Mouse (Mus musculus) gastrocnemius, adult 8-10 months (tissue): Measurements from ENCODE around the gene Dcxr. TPM values are rescaled to one million over a fixed set of nuclear protein-coding genes. Genes with fewer than 3 reads are reported as not detected.

Experiments
- DNase-seq, 2 experiments: peaks; one replicate each; pipeline ENCODE4 v3.0.0; 2022; ENCODE audit warnings: low spot score in 2 of 2
- total RNA-seq, 4 experiments: library from RNA; stranded (reverse); gene quantifications; 2 replicates each; pipeline ENCODE4 v1.2.4; 2022

Dcxr gene
- total RNA-seq, 4 experiments from 2014 or later: 7.9 to 9.8 (median 8.7) TPM

- peak in 1 of 2 experiments; percentile 14 for DNase-seq
These were observed 2.5 kb upstream of the Dcxr start for GRCm38 (mm10) chr11:120729432-120730050.

GRCm38 (mm10) chr11:120728530-120729240 lies 1.6 kb upstream of the Dcxr start:
- DNase-seq: no peak

DNA sequence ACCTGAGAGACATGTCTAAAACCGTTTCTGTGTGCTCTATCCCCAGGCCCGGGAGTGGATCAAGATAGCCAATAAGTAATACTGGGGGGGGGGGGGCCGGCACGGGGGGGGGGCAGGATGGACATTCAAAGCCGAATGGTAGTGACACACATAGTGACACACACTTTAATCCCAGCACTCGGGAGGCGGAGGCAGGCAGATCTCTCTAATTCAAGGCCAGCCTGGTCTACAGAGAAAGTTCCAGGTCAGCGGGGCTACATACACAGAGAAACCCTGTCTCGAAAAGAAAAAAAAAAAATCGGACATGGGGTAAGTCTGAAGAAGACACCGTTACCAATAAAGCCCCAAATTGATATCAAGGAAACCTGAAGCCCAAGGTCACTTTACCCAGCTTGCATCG lies 483 bp upstream of the Dcxr start:
- no peak for DNase-seq

DNA sequence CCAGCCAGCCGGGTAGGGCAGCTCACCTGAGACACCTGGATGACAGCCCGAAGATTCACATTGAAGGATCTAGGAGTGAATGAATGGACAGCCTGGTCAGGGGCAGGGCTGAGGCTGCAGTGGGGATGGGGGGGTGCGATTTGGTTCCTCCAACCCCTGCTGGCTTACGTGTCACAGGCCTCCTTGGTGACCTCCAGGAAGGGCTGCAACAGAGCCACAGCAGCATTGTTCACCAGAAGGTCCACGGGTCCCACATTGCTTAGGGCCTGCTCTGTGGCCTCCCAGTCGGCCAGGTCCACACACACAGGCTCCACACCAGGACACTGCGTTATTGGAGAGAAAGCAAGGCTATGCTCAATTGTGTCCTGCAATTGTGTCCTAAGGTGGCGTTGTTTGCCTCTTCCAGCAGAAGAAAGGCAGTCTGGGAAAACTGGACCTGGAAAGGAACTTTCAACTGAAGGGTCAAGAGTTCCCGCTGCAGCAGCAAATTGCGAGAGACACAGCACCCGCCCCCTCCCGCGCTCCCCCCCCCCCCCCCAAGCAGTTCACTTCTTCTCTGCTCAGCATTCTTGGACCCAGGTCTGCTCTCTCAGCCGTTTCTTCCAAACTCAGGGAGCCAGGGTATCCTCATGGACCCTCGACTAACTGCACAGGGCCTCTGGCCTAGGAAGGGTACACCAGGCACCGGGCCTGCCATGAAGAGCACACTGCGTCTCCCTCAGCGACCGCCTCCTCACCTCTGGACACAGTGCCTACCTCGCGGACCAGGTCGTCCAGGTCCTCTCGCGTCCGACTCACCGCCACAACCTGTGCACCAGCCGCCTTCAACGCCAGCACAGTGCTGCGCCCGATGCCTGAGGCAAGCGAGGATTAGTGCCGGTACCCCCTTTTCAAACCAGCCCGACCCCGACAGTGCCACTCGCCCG lies 575 bp downstream of the Dcxr start:
- no peak for DNase-seq

- DNase-seq: no peak
These were observed 3.6 kb downstream of the Dcxr start for GRCm38 (mm10) chr11:120723509-120723908.

DNA sequence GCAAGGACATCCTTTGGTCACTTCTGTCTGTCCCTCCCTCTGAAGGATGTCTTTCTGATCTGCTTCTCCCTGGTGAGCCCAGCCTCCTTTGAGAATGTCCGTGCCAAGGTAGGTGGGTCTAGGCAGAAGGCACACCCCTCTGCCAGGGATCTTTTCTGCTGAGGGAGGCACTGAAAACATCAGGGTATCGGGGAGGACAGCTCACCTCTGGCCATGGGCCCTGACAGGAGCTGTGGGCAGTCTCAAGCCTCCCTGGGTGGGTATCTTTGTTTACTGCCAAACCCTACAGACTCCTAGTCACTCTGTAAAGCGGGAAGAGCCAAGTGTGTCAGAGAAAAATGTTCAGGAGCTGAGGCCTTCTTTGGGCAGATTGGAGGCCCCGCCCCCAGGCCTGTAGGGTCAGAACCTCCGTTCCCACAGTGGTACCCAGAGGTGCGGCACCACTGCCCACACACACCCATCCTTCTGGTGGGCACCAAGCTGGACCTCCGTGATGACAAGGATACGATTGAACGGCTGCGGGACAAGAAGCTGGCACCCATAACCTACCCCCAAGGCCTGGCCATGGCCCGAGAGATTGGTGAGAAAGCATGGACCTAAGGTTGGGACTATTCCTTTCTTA lies 4.2 kb downstream of the Dcxr start:
- no peak for DNase-seq

- no peak for DNase-seq
These were observed 4.9 kb downstream of the Dcxr start for GRCm38 (mm10) chr11:120722067-120722630.

GRCm38 (mm10) chr11:120721124-120722066 lies 5.7 kb downstream of the Dcxr start, which contains the start of gene Rac3:
Rac3 (plus strand) TSS chr11:120721470.
- no peak for DNase-seq

- DNase-seq: peak; percentile 76 to 77
These were observed 6.6 kb downstream of the Dcxr start for GRCm38 (mm10) chr11:120720450-120720849.

GRCm38 (mm10) chr11:120719841-120720376 lies 7.2 kb downstream of the Dcxr start:
- no peak for DNase-seq

GRCm38 (mm10) chr11:120719242-120719641 lies 7.8 kb downstream of the Dcxr start:
- no peak for DNase-seq

GRCm38 (mm10) chr11:120715131-120715530 lies 11.9 kb downstream of the Dcxr start:
- no peak for DNase-seq

DNA sequence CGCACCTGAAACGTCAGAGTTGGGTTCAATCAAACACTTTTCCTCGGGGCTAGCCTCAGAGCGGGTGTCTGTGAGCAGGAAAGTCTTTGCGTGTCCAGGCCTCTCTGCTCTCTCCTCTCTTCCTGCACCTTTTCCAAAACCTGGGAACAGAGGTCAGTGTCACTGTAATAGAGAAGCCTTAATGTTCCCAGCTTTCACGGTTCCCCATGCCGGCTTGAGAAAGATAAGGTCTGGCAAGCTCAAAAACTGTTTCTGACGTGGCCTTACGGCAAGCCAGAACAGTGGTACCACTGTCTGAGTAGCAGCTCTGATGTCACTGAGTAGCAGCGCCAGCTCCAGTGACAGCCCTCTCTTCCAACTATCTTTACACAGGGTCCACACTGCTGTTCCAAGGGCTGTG lies 12.5 kb downstream of the Dcxr start:
- DNase-seq: no peak

DNA sequence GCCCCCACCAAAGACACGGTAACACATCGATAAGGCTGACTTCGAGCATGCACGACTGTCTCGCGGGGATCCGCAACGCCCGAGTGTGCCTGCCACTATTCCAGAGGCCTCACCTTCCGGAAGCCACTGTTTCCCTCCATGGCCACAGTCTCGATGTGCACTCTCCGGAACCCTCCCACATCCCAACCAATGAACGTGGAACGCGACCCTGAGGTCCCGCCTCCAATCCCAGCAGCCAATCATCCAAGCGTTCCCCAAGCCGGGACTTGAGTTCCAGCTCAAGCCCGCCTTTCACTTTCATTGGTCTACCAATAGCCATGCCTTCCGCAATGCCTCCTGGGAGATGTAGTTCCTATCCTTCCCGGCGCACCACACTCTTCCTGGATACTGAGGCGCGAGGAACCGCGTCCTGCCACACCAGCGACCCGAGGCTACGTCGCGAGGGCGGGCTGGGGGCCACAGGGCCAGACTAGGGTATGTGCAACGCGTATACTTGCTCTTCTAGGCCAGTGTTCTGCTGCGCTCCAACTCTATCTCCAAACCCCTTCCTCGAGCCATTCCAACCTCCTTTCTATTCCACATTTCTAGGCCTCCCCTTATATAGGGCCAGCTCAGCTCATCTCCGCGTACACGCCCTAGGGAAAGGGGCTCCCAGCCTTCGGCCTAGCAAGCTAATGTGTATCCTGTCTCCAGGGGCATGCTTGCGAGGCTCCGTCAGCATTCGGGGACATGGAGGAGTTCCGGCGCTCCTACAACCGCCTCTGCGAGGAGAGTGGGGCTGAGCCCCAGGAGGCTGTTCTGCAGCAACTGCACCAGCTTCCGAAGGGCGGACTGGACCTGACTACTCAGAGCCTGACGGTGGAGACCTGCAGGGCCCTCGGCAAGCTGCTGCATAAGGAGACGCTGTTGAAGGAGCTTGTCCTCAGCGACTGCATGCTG lies 13.2 kb downstream of the Dcxr start, which contains the start of the genes Cenpx and Lrrc45:
Gene Cenpx (minus strand): TSS at position 159 of the 939 bp plus-strand sequence.
Gene Lrrc45 (plus strand): TSS at position 346 of the 939 bp plus-strand sequence.
- peak; percentile 95 to 96 for DNase-seq

GRCm38 (mm10) chr11:120712771-120713568 lies 14.1 kb downstream of the Dcxr start:
- peak in 1 of 2 experiments; percentile 54 for DNase-seq

DNA sequence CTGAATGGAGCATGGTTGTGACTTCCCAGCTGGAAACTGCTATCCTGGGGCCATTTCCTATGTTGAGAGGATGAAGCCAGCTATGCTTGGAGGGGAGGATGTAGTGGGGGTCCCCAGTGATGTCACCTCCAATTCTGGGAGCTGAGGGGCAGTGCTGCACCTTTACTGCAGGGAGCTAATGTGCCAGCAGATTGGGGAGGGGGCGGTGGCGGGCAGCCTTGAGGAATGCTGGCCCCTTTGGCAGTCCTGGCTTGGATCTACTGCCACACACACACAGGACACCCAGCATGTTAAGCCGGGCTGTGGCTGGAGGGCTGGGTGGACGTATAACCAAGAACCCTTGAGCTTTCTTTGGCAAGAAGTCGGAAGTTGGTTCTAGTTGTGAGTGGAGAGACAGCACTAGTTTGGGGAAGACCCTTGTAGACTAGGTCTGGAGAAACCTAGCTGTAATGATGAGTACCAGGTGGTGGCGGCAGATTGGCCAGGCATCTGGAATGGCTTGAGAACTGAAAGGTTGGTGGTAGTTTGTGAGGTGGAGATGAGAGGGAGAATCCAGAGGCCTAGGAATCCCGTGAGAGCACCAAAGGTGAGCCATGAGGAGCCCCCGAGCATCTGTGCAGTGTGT lies 15.0 kb downstream of the Dcxr start:
- no peak for DNase-seq

- DNase-seq: no peak
These were observed 16.4 kb downstream of the Dcxr start for GRCm38 (mm10) chr11:120710672-120711071.
